Mouse (Mus musculus) bone marrow, adult 2 months (tissue): ENCODE measurements around the gene Fa2h. TPM values are rescaled to one million over a fixed set of nuclear protein-coding genes. Genes with fewer than 3 reads are reported as not detected.

Experiments used
- H3K27ac ChIP-seq: fragments of 200-500 bp; 2 replicates; pipeline ENCODE4 v1.5.1; 2012; ENCODE audit warnings: low read depth, mild to moderate bottlenecking, control low read depth, inconsistent platforms, low read length; ENCODE audit not compliant: control insufficient read depth, poor library complexity, insufficient read depth
- H3K4me1 ChIP-seq: fragments of 200-500 bp; 2 replicates; pipeline ENCODE4 v1.6.1; 2011; ENCODE audit warnings: low read length; ENCODE audit not compliant: control insufficient read depth, insufficient read depth
- H3K4me3 ChIP-seq: fragments of 200-500 bp; replicated peaks from 2 replicates; pipeline ENCODE3; 2011; ENCODE audit warnings: mild to moderate bottlenecking, low read depth, low read length, control low read depth; ENCODE audit not compliant: control insufficient read depth
- CTCF ChIP-seq: fragments of 200-500 bp; IDR thresholded peaks from 2 replicates; pipeline ENCODE4 v1.5.1; 2011; ENCODE audit warnings: low read length, control low read depth; ENCODE audit not compliant: control insufficient read depth, insufficient read depth
- POLR2A ChIP-seq: fragments of 200-500 bp; IDR thresholded peaks from 2 replicates; pipeline ENCODE4 v1.6.1; 2011; ENCODE audit warnings: low read depth, mild to moderate bottlenecking, control low read depth, low read length, borderline replicate concordance; ENCODE audit not compliant: control insufficient read depth
- WGBS: fragments of 180-500 bp; shearing (Covaris S2); methylation state at CpG from one replicate; pipeline ENCODE4 v1.1.7; 2018; 5-methylcytosine and 5-hydroxymethylcytosine counted together
- polyA plus RNA-seq: library from polyadenylated mRNA; stranded (reverse); fragments of >200 nt; gene quantifications from 2 replicates; pipeline ENCODE4 v1.2.4, GENCODE M21; 2011; ENCODE audit warnings: low replicate concordance; ENCODE audit not compliant: missing spikeins, insufficient read depth, insufficient read length

Gene Fa2h
- polyA plus RNA-seq, 1 experiment: not detected

GRCm38 (mm10) chr8:111300597-111301546, 92.8 kb downstream of the Fa2h start:
- Histone ChIP-seq H3K4me3 (peak overlapping the region; percentile 51), H3K4me1 (no peaks in the 10 kb centered on the region)

GRCm38 (mm10) chr8:111299821-111300568, 93.6 kb downstream of the Fa2h start, which contains the start of gene Rfwd3:
Gene Rfwd3 (minus strand): TSS chr8:111300222.
- Histone ChIP-seq H3K4me1 (no peaks in the 10 kb centered on the region), H3K4me3 (peak within 1 kb of the TSS; percentile 93), H3K27ac (peak within 1 kb of the TSS; percentile 90)
- under 1% methylated on average over 67 of the region's 67 CpGs for WGBS
- TF ChIP-seq POLR2A (peak; percentile 86; the same call in 1 of the 2 replicates), CTCF (no peak)

More at GRCm38 (mm10) chr8:111300597-111301546, 92.8 kb downstream of the Fa2h start:
- WGBS: 48% methylated on average over 11 of the region's 11 CpGs
- peak overlapping the region; percentile 81 for H3K27ac ChIP-seq
- TF ChIP-seq CTCF: no peak

GRCm38 (mm10) chr8:111299363-111299820, 94.2 kb downstream of the Fa2h start:
- 0% methylated on average over 28 of the region's 28 CpGs for WGBS
- peak overlapping the region; percentile 93 for H3K4me3 ChIP-seq
- no peaks in the 10 kb centered on the region for H3K4me1 ChIP-seq
- TF ChIP-seq POLR2A (no peak), CTCF (peak; percentile 1; the same call in 1 of the 2 replicates)
- H3K27ac ChIP-seq: peak overlapping the region; percentile 90

- Histone ChIP-seq H3K4me1 (no peaks in the 10 kb centered on the region), H3K27ac (no peak overlapping the region), H3K4me3 (no peak overlapping the region)
- WGBS: 81% methylated on average over 1 of the region's 1 CpGs
- TF ChIP-seq CTCF (no peak), POLR2A (no peak)
Measured at GRCm38 (mm10) chr8:111298011-111298410, 95.6 kb downstream of the Fa2h start.

Other genes with a start within 250 kb of the Fa2h start
- gene Glg1, start 134.6 kb downstream of the Fa2h start, polyA plus RNA-seq: 6.5 and 17.7 TPM in 2 replicates
- gene Rfwd3, start 93.6 kb downstream of the Fa2h start, polyA plus RNA-seq: 34.4 and 38.9 TPM in 2 replicates
- gene Mlkl, start 55.6 kb downstream of the Fa2h start, polyA plus RNA-seq: 7.2 and 24.3 TPM in 2 replicates
- 3.1 and 3.9 TPM in 2 replicates for gene Wdr59, start 128.3 kb upstream of the Fa2h start, polyA plus RNA-seq
- gene Znrf1, start 142.3 kb upstream of the Fa2h start, polyA plus RNA-seq: 41.3 and 124 TPM in 2 replicates
- 0.38 and 1.5 TPM in 2 replicates for gene Ldhd, start 236.6 kb upstream of the Fa2h start, polyA plus RNA-seq
- 6.0 and 9.7 TPM in 2 replicates for gene Zfp1, start 249.6 kb upstream of the Fa2h start, polyA plus RNA-seq